Comparison of ENCODE assay signal across 11 mouse cellular contexts in the genomic region with DNA sequence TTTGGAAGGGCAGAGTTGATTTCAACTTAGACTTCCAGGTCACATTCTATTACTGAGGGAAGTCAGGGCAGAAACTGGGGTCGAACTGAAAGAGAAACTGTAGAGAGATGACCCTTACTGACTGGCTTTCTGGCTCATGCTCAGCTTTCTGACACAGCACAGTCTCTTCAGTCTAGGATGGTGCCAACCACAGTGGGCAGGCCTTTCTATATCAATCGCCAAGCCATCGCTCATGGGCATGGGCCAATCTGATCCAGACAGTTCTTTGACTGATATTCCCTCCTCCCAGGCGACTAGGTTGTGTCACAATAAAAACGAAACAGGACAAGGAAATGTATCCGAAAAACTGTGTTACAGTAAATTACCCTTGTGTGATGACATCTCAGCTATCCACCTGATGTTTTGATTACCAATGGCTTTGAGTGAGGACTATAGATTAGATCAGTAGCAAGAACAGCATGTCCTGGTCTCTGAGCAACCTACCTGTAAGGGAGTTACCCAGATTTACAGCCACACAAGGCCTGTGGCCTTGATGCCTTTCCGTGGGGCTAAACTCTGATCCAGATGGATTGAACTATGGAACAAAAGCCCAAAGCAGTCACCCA.
DNase-seq lines count a peak whose midpoint lies in the region; ATAC-seq and TF ChIP-seq lines count a peak whose summit lies in the region.
"Had no signal": no experiment of that assay in that cellular context is flagged by ENCODE, and none has a peak within 500 bp of the region (broad histone marks: within the 10 kb centered on the region; RNA-seq: fewer than 3 reads in every experiment).

No protein-coding gene starts in this region.

- no peaks in the 10 kb centered on the region for H3K36me3 ChIP-seq in heart, embryonic 14.5 days (ENCODE audit: control insufficient read depth, insufficient read depth, low read length)
- H3K36me3 ChIP-seq in lung, embryonic 14.5 days (ENCODE audit: insufficient read depth): no peaks in the 10 kb centered on the region
- no peaks in the 10 kb centered on the region for H3K36me3 ChIP-seq in hindbrain, embryonic 13.5 days
- H3K36me3 ChIP-seq: neural tube, embryonic 12.5 days had no signal

- no peaks in the 10 kb centered on the region for H3K27me3 ChIP-seq in heart, embryonic 14.5 days (ENCODE audit: control insufficient read depth, insufficient read depth, low read length)
- no peaks in the 10 kb centered on the region for H3K27me3 ChIP-seq in lung, embryonic 14.5 days (ENCODE audit: insufficient read depth, low read length)
- no peaks in the 10 kb centered on the region for H3K27me3 ChIP-seq in hindbrain, embryonic 13.5 days
- H3K27me3 ChIP-seq: neural tube, embryonic 12.5 days had no signal

- TF ChIP-seq CTCF in lung, embryonic 14.5 days (IDR thresholded peaks at IDR 0.05; ENCODE audit: low read depth): no peak

- ATAC-seq in heart, embryonic 14.5 days (ENCODE audit: insufficient number of reproducible peaks, insufficient read depth, low FRiP score, low read depth): no peak
- peak; percentile 18; the same call in 1 of the 2 replicates for ATAC-seq in lung, embryonic 14.5 days (ENCODE audit: insufficient read depth)
- 0 out of 2 replicates have a peak, but pooled peaks have one; percentile 4 for ATAC-seq in hindbrain, embryonic 13.5 days (ENCODE audit: low FRiP score)
- peak; percentile 10; the same call in 1 of the 2 replicates for ATAC-seq in megakaryocyte-erythroid progenitor cell, adult 5-6 weeks (replicated peaks; ENCODE audit: low FRiP score, low TSS enrichment, poor library complexity, severe bottlenecking)
- ATAC-seq in frontal cortex, adult (ENCODE audit: low TSS enrichment): no peak

- peak overlapping the region; percentile 63 for H3K4me2 ChIP-seq in heart, embryonic 14.5 days (ENCODE audit: low read length)
- H3K4me2 ChIP-seq in lung, embryonic 14.5 days: peak overlapping the region; percentile 51
- H3K4me2 ChIP-seq in hindbrain, embryonic 13.5 days: no peak overlapping the region
- H3K4me2 ChIP-seq: neural tube, embryonic 12.5 days had no signal

- WGBS in heart, embryonic 14.5 days: 83% methylated on average over 7 of the region's 7 CpGs
- WGBS in lung, embryonic 14.5 days: 88% methylated on average over 7 of the region's 7 CpGs
- 92% methylated on average over 7 of the region's 7 CpGs for WGBS in hindbrain, embryonic 13.5 days

- no peaks in the 10 kb centered on the region for H3K9me3 ChIP-seq in heart, embryonic 14.5 days (ENCODE audit: control insufficient read depth, low read length)
- H3K9me3 ChIP-seq in lung, embryonic 14.5 days (ENCODE audit: low read depth, low read length): no peaks in the 10 kb centered on the region
- no peaks in the 10 kb centered on the region for H3K9me3 ChIP-seq in hindbrain, embryonic 13.5 days
- H3K9me3 ChIP-seq: neural tube, embryonic 12.5 days had no signal

- peak overlapping the region in 1 of 2 experiments; percentile 47; a peak in 1 of 4 replicates for H3K27ac ChIP-seq in heart, embryonic 14.5 days (replicated peaks in 1 of 2; ENCODE audit: control insufficient read depth in 1 of 2, insufficient read depth in 1 of 2, low read depth in 2 of 2, low read length in 2 of 2)
- H3K27ac ChIP-seq in lung, embryonic 14.5 days (ENCODE audit: low read depth): peak overlapping the region; percentile 46; the same call in 1 of the 2 replicates
- no peak overlapping the region for H3K27ac ChIP-seq in hindbrain, embryonic 13.5 days
- H3K27ac ChIP-seq: macrophage; neural tube, embryonic 12.5 days had no signal

- H3K4me1 ChIP-seq in heart, embryonic 14.5 days (ENCODE audit: control insufficient read depth in 2 of 2, insufficient read depth in 2 of 2, low read length in 2 of 2): peaks cover 0 to 7% of the 10 kb centered on the region in 2 experiments; a peak in 3 of 4 replicates
- peaks cover 8% of the 10 kb centered on the region; the same call in 1 of the 2 replicates for H3K4me1 ChIP-seq in lung, embryonic 14.5 days (ENCODE audit: insufficient read depth)
- H3K4me1 ChIP-seq in hindbrain, embryonic 13.5 days (replicated peaks): peaks cover 7% of the 10 kb centered on the region; the same call in 1 of the 2 replicates
- H3K4me1 ChIP-seq: neural tube, embryonic 12.5 days had no signal

- intact Hi-C loops in heart, postnatal 14 days (cut with DNase I): loop anchor here (5.0 kb wide), 3 partner anchors 33 to 472 kb away; no protein-coding TSS in a partner anchor

- 0 out of 2 replicates have a peak overlapping the region, but pooled peaks have one; percentile 50 for H3K9ac ChIP-seq in heart, embryonic 14.5 days (ENCODE audit: low read length)
- H3K9ac ChIP-seq in lung, embryonic 14.5 days: no peak overlapping the region
- H3K9ac ChIP-seq in hindbrain, embryonic 13.5 days: no peak overlapping the region
- H3K9ac ChIP-seq: neural tube, embryonic 12.5 days had no signal

- DNase-seq in heart, postnatal 14 days: no peak
- DNase-seq in lung, embryonic 14.5 days: no peak
- no peak for DNase-seq in lung, postnatal 4 days
- no peak for DNase-seq in thymus, postnatal 4 days

- H3K4me3 ChIP-seq in heart, embryonic 14.5 days (ENCODE audit: control insufficient read depth in 1 of 2, insufficient read depth in 1 of 2, low read depth in 1 of 2, low read length in 2 of 2): no peak overlapping the region
- H3K4me3 ChIP-seq in lung, embryonic 14.5 days (ENCODE audit: low read depth, low read length): no peak overlapping the region
- H3K4me3 ChIP-seq in hindbrain, embryonic 13.5 days: no peak overlapping the region
- H3K4me3 ChIP-seq: erythroblast, embryonic 14.5 days; neural tube, embryonic 12.5 days had no signal

Comparison
In these comparisons a context has a peak if more than half of its experiments do, and no peak if none do; other contexts are left out.
1. ATAC-seq: peak in lung, embryonic 14.5 days (single experiment), hindbrain, embryonic 13.5 days (single experiment) and megakaryocyte-erythroid progenitor cell, adult 5-6 weeks (single experiment); none in heart, embryonic 14.5 days (single experiment) and frontal cortex, adult (single experiment).